Mouse (Mus musculus): ENCODE results near the gene Xpo5. TPM values are rescaled to one million over a fixed set of nuclear protein-coding genes. Genes with fewer than 3 reads are reported as not detected.

Xpo5 gene
- total RNA-seq, 4 experiments from 2014 or later, result 20.0 to 23.2 (median 21.6) TPM

- DNase-seq (ENCODE audit: low spot score), result no peak
These were observed 55.9 kb downstream of the Xpo5 start for GRCm38 (mm10) chr17:46258279-46259053.

GRCm38 (mm10) chr17:46259675-46260074 is 57.1 kb downstream of the Xpo5 start:
- no peak for DNase-seq (ENCODE audit: low spot score)

- DNase-seq (ENCODE audit: low spot score), result no peak
These were observed 59.7 kb downstream of the Xpo5 start for GRCm38 (mm10) chr17:46262201-46262694.

- DNase-seq (ENCODE audit: low spot score), result no peak
These were observed 62.9 kb downstream of the Xpo5 start for GRCm38 (mm10) chr17:46265502-46265901.

GRCm38 (mm10) chr17:46265918-46266618 is 63.5 kb downstream of the Xpo5 start:
- peak; percentile 79 for DNase-seq (ENCODE audit: low spot score)

GRCm38 (mm10) chr17:46266986-46267385 is 64.4 kb downstream of the Xpo5 start:
- DNase-seq (ENCODE audit: low spot score), result no peak

GRCm38 (mm10) chr17:46267511-46267910 is 64.9 kb downstream of the Xpo5 start:
- DNase-seq (ENCODE audit: low spot score), result no peak

GRCm38 (mm10) chr17:46268026-46268720 is 65.6 kb downstream of the Xpo5 start:
- no peak for DNase-seq (ENCODE audit: low spot score)

GRCm38 (mm10) chr17:46269771-46270534 is 67.4 kb downstream of the Xpo5 start:
- peak; percentile 66 for DNase-seq (ENCODE audit: low spot score)

GRCm38 (mm10) chr17:46272058-46272457 is 69.5 kb downstream of the Xpo5 start:
- DNase-seq (ENCODE audit: low spot score), result no peak

- peak; percentile 61 for DNase-seq (ENCODE audit: low spot score)
These were observed 70.1 kb downstream of the Xpo5 start for GRCm38 (mm10) chr17:46272675-46273074.

GRCm38 (mm10) chr17:46273803-46274236 is 71.2 kb downstream of the Xpo5 start:
- DNase-seq (ENCODE audit: low spot score), result no peak

GRCm38 (mm10) chr17:46274465-46274864 is 71.9 kb downstream of the Xpo5 start:
- DNase-seq (ENCODE audit: low spot score), result no peak

GRCm38 (mm10) chr17:46275034-46275433 is 72.5 kb downstream of the Xpo5 start:
- no peak for DNase-seq (ENCODE audit: low spot score)

GRCm38 (mm10) chr17:46275506-46275905 is 72.9 kb downstream of the Xpo5 start:
- DNase-seq (ENCODE audit: low spot score), result no peak

GRCm38 (mm10) chr17:46277586-46277985 is 75.0 kb downstream of the Xpo5 start:
- DNase-seq (ENCODE audit: low spot score), result no peak

- no peak for DNase-seq (ENCODE audit: low spot score)
These were observed 75.6 kb downstream of the Xpo5 start for GRCm38 (mm10) chr17:46278011-46278765.

- DNase-seq (ENCODE audit: low spot score), result peak; percentile 76
These were observed 80.0 kb downstream of the Xpo5 start, which contains the start of gene Tjap1 for GRCm38 (mm10) chr17:46282483-46283123. Gene Tjap1, minus strand, starts transcription at chr17:46283026.

- DNase-seq (ENCODE audit: low spot score), result no peak
These were observed 80.6 kb downstream of the Xpo5 start for GRCm38 (mm10) chr17:46283140-46283539.

- DNase-seq (ENCODE audit: low spot score), result no peak
These were observed 81.3 kb downstream of the Xpo5 start for GRCm38 (mm10) chr17:46283911-46284310.

All from heart, adult 8-10 months (tissue).